10 mouse cellular contexts compared by ENCODE assay signal in the genomic region with DNA sequence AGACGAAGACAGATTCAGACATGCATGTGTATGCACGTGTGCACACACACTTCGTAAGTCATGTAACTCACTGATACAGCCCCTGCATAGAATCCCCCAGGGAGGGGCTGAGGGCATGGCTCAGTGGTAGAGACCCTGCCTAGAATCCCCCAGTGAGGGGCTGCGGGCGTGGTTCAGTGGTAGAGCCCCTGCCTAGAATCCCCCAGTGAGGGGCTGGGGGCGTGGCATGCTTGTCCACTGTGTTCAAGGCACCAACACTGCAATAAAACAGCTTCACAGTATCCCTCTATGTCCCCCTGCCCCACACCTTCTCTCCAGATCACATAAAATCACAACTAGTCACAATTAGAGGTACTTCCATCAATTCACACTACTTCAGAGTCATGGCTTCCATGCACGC. TPM values are rescaled to one million over a fixed set of nuclear protein-coding genes. Genes with fewer than 3 reads are reported as not detected.
DNase-seq lines count a peak whose midpoint lies in the region; ATAC-seq and TF ChIP-seq lines count a peak whose summit lies in the region.
"Had no signal": no experiment of that assay in that cellular context is flagged by ENCODE, and none has a peak within 500 bp of the region (broad histone marks: within the 10 kb centered on the region; RNA-seq: fewer than 3 reads in every experiment).

No protein-coding gene starts in this region.

- TF ChIP-seq CTCF in layer of hippocampus, adult 2 months (conservative IDR thresholded peaks at IDR 0.05): no peak

- no peak for ATAC-seq in heart, embryonic 12.5 days (ENCODE audit: insufficient number of reproducible peaks, low FRiP score)
- no peak for ATAC-seq in liver, embryonic 11.5 days (replicated peaks; ENCODE audit: low FRiP score)
- ATAC-seq in embryonic facial prominence, embryonic 13.5 days (ENCODE audit: insufficient number of reproducible peaks, insufficient read depth, low FRiP score, low TSS enrichment, low read depth): no peak

- no peaks in the 10 kb centered on the region for H3K27me3 ChIP-seq in heart, embryonic 12.5 days (replicated peaks)
- no peaks in the 10 kb centered on the region; the same call in 1 of the 2 replicates for H3K27me3 ChIP-seq in liver, embryonic 11.5 days (replicated peaks; ENCODE audit: control insufficient read depth, insufficient read depth, low read length)
- H3K27me3 ChIP-seq in embryonic facial prominence, embryonic 13.5 days: no peaks in the 10 kb centered on the region
- H3K27me3 ChIP-seq in myocyte (ENCODE audit: control insufficient read depth, insufficient read depth, insufficient read length): no peaks in the 10 kb centered on the region

- TF ChIP-seq POLR2A in myocyte (IDR thresholded peaks at IDR 0.05; ENCODE audit: insufficient read length, low read depth): no peak

- H3K9me3 ChIP-seq in heart, embryonic 12.5 days (replicated peaks): no peaks in the 10 kb centered on the region
- no peaks in the 10 kb centered on the region for H3K9me3 ChIP-seq in liver, embryonic 11.5 days (ENCODE audit: control insufficient read depth, low read length)
- no peaks in the 10 kb centered on the region for H3K9me3 ChIP-seq in embryonic facial prominence, embryonic 13.5 days

- H3K9ac ChIP-seq in heart, embryonic 12.5 days: 0 out of 2 replicates have a peak overlapping the region, but pooled peaks have one; percentile 0
- no peak overlapping the region for H3K9ac ChIP-seq in liver, embryonic 11.5 days (ENCODE audit: low read depth, low read length)
- H3K9ac ChIP-seq in embryonic facial prominence, embryonic 13.5 days: peak overlapping the region; percentile 54; the same call in 1 of the 2 replicates

- peaks cover 20% of the 10 kb centered on the region for H3K36me3 ChIP-seq in heart, embryonic 12.5 days
- no peaks in the 10 kb centered on the region for H3K36me3 ChIP-seq in liver, embryonic 11.5 days (ENCODE audit: control insufficient read depth, insufficient read depth, low read length)
- H3K36me3 ChIP-seq in embryonic facial prominence, embryonic 13.5 days: peaks cover 31% of the 10 kb centered on the region
- H3K36me3 ChIP-seq in myocyte (ENCODE audit: control insufficient read depth, insufficient read depth): peaks cover 16% of the 10 kb centered on the region

- H3K4me2 ChIP-seq in heart, embryonic 12.5 days: no peak overlapping the region; the same call in 1 of the 2 replicates
- H3K4me2 ChIP-seq in liver, embryonic 11.5 days: no peak overlapping the region
- peak overlapping the region; percentile 49 for H3K4me2 ChIP-seq in embryonic facial prominence, embryonic 13.5 days
- H3K4me2 ChIP-seq in myocyte (ENCODE audit: low read depth): peak overlapping the region; percentile 76

- no peak overlapping the region for H3ac ChIP-seq in myocyte (ENCODE audit: control insufficient read depth, insufficient read length)

- peaks cover 36% of the 10 kb centered on the region for H3K79me2 ChIP-seq in myocyte (ENCODE audit: control insufficient read depth, insufficient read depth)

- WGBS in heart, embryonic 12.5 days: 85% methylated on average over 7 of the region's 7 CpGs
- 87% methylated on average over 7 of the region's 7 CpGs for WGBS in liver, embryonic 11.5 days
- WGBS in embryonic facial prominence, embryonic 13.5 days: 77% methylated on average over 7 of the region's 7 CpGs

- no peak for DNase-seq in heart, adult 8-10 months (ENCODE audit: low spot score)
- DNase-seq in liver, embryonic 11.5 days (ENCODE audit: low spot score): no peak
- DNase-seq in liver: no peak
- DNase-seq in layer of hippocampus, adult 2 months (ENCODE audit: low spot score in 2 of 2): no peak
- no peak for DNase-seq in urinary bladder, postnatal 36 days (ENCODE audit: low spot score in 2 of 2)
- DNase-seq: cerebellum, adult 11 months; thymus, adult 2 months had no signal

- H3K27ac ChIP-seq in heart, embryonic 12.5 days (ENCODE audit: poor library complexity, severe bottlenecking): peak overlapping the region; percentile 74
- 0 out of 2 replicates have a peak overlapping the region, but pooled peaks have one; percentile 32 for H3K27ac ChIP-seq in liver, embryonic 11.5 days (ENCODE audit: low read depth, low read length)
- peak overlapping the region; percentile 98 for H3K27ac ChIP-seq in embryonic facial prominence, embryonic 13.5 days
- H3K27ac ChIP-seq in layer of hippocampus, adult 2 months: no peak overlapping the region

- H3K4me1 ChIP-seq in heart, embryonic 12.5 days (replicated peaks): peaks cover 52% of the 10 kb centered on the region
- peaks cover 6% of the 10 kb centered on the region for H3K4me1 ChIP-seq in liver, embryonic 11.5 days (replicated peaks; ENCODE audit: control insufficient read depth, insufficient read depth, low read length)
- peaks cover 56% of the 10 kb centered on the region for H3K4me1 ChIP-seq in embryonic facial prominence, embryonic 13.5 days

- H3K4me3 ChIP-seq in heart, embryonic 12.5 days: no peak overlapping the region
- no peak overlapping the region for H3K4me3 ChIP-seq in liver, embryonic 11.5 days (ENCODE audit: low read depth, low read length)
- H3K4me3 ChIP-seq in embryonic facial prominence, embryonic 13.5 days: no peak overlapping the region
- peak overlapping the region; percentile 46 for H3K4me3 ChIP-seq in myocyte
- no peak overlapping the region for H3K4me3 ChIP-seq in layer of hippocampus, adult 2 months

TF ChIP-seq in myocyte, 11 proteins besides CTCF, POLR2A, EP300 and RAD21:
- TF ChIP-seq MYOD1 (IDR thresholded peaks at IDR 0.05; ENCODE audit: control insufficient read depth in 1 of 3, insufficient read length in 2 of 3, low read depth in 2 of 3): no peak
- no peak for TF ChIP-seq MAX (IDR thresholded peaks at IDR 0.05; ENCODE audit: low read depth)
- no peak for TF ChIP-seq REST (IDR thresholded peaks at IDR 0.05; ENCODE audit: insufficient read depth, insufficient read length)
- no peak for TF ChIP-seq TCF12 (IDR thresholded peaks at IDR 0.05; ENCODE audit: insufficient read depth, poor library complexity, severe bottlenecking)
- TF ChIP-seq SRF (IDR thresholded peaks at IDR 0.05; ENCODE audit: control insufficient read depth, insufficient read length, low read depth): no peak
- TF ChIP-seq CEBPB (IDR thresholded peaks at IDR 0.05; ENCODE audit: insufficient read depth, poor library complexity, severe bottlenecking): no peak
- no peak for TF ChIP-seq E2F4 (IDR thresholded peaks at IDR 0.05; ENCODE audit: insufficient read depth)
- no peak for TF ChIP-seq TCF3 (IDR thresholded peaks at IDR 0.05; ENCODE audit: insufficient read length, low read depth)
- no peak for TF ChIP-seq USF1 (IDR thresholded peaks at IDR 0.05; ENCODE audit: low read depth)
- TF ChIP-seq POLR2AphosphoS2 (IDR thresholded peaks at IDR 0.05; ENCODE audit: insufficient read length, low read depth): no peak
- TF ChIP-seq MYOG (IDR thresholded peaks at IDR 0.05; ENCODE audit: control insufficient read depth in 1 of 3, insufficient read depth in 1 of 3, insufficient read length in 2 of 3, low read depth in 2 of 3): no peak
TF ChIP-seq in myocyte: peak in this region for 0.

RNA-seq across cellular contexts. Expression of a gene that starts 5.6 kb away (rescaled TPM):
- 35.2 and 37.9 TPM in 2 replicates for polyA plus RNA-seq in heart, embryonic 12.5 days (2016; fragmentation: Nextera tagmentation; extraction: Ambion mirVana)
- total RNA-seq in heart, adult 8-10 months (2022): 10 to 100 TPM; 54.4 to 95.0 (median 82.9) TPM
- polyA plus RNA-seq in liver, embryonic 11.5 days (2014; fragmentation: Nextera tagmentation; extraction: Ambion mirVana): 7.5 and 10.8 TPM in 2 replicates
- polyA plus RNA-seq in embryonic facial prominence, embryonic 13.5 days (2015; fragmentation: Nextera tagmentation; extraction: Ambion mirVana): 36.9 and 41.2 TPM in 2 replicates
- 104 TPM for polyA plus RNA-seq in myocyte (2012; fragmentation: generic; extraction: Trizol)
- 1 to 10 TPM; 6.7 to 7.3 TPM for total RNA-seq in layer of hippocampus, adult 2 months (2021)

RNA-seq across cellular contexts. Expression of a gene that starts 15.9 kb away (rescaled TPM):
- polyA plus RNA-seq in heart, embryonic 12.5 days (2016; fragmentation: Nextera tagmentation; extraction: Ambion mirVana): 122 and 126 TPM in 2 replicates
- total RNA-seq in heart, adult 8-10 months (2022): 100 to 1,000 TPM; 121 to 147 (median 136) TPM
- polyA plus RNA-seq in liver, embryonic 11.5 days (2014; fragmentation: Nextera tagmentation; extraction: Ambion mirVana): 217 and 219 TPM in 2 replicates
- polyA plus RNA-seq in embryonic facial prominence, embryonic 13.5 days (2015; fragmentation: Nextera tagmentation; extraction: Ambion mirVana): 210 and 222 TPM in 2 replicates
- polyA plus RNA-seq in myocyte (2012; fragmentation: generic; extraction: Trizol): 270 TPM
- 100 to 1,000 TPM; 115 to 121 TPM for total RNA-seq in layer of hippocampus, adult 2 months (2021)

RNA-seq across cellular contexts. Expression of a gene that starts 39.6 kb away (rescaled TPM):
- 759 and 790 TPM in 2 replicates for polyA plus RNA-seq in heart, embryonic 12.5 days (2016; fragmentation: Nextera tagmentation; extraction: Ambion mirVana)
- total RNA-seq in heart, adult 8-10 months (2022): 100 to 1,000 TPM; 183 to 219 (median 204) TPM
- polyA plus RNA-seq in liver, embryonic 11.5 days (2014; fragmentation: Nextera tagmentation; extraction: Ambion mirVana): 557 and 609 TPM in 2 replicates
- 1,180 and 1,188 TPM in 2 replicates for polyA plus RNA-seq in embryonic facial prominence, embryonic 13.5 days (2015; fragmentation: Nextera tagmentation; extraction: Ambion mirVana)
- polyA plus RNA-seq in myocyte (2012; fragmentation: generic; extraction: Trizol): 507 TPM
- total RNA-seq in layer of hippocampus, adult 2 months (2021): 1,000 to 10,000 TPM; 1,462 to 1,494 TPM

Comparison
In these comparisons a context has a peak if more than half of its experiments do, and no peak if none do; other contexts are left out.
1. H3K4me2 ChIP-seq: peak in embryonic facial prominence, embryonic 13.5 days (single experiment) and myocyte (single experiment); none in heart, embryonic 12.5 days (single experiment) and liver, embryonic 11.5 days (single experiment).